Mouse (Mus musculus): Measurements from ENCODE around the gene Ptpn7.
"Not testable (repeated sequence)": the region's sequence is repeated elsewhere in the genome, so short reads cannot be mapped to it uniquely, and the experiment has no call there.

The Ptpn7 gene

DNA sequence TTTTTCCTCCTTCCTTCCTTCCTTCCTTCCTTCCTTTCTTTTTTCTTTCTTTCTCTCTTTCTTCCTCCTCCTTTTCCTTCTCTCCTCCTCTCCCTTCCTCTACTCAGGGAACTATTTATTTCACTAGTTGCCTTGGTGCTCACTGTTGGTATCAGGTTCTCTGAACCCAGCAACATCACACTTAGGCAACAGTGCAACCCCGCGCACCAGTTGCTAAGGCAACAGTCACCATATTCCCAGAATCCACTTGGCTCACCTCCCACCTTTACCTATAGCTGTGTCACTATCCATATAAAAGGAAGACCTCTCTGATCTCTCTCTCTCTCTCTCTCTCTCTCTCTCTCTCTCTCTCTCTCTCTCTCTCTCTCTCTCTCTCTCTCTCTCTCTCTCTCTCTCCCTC lies 54.5 kb downstream of the Ptpn7 start:
- DNase-seq (ENCODE audit: low read depth): not testable (repeated sequence)

DNA sequence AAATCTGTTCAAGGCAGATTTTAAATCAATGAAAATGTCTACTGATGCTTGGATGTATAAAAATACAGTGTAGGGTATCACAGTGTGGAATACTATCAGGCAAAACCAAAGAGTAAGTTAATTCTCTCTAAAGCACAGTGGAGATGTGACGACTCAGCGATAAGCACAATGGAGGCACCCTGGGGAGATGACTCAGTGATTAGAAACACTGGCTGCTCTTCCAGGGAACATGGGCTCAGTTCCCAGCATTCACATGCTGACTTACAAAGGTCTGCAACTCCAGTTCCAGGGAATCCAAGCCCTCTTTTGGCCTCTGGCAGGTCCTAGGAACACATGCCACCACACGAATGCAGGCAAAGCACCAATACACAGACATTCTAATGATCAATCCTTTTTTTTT lies 55.7 kb downstream of the Ptpn7 start:
- DNase-seq (ENCODE audit: low read depth): no peak

DNA sequence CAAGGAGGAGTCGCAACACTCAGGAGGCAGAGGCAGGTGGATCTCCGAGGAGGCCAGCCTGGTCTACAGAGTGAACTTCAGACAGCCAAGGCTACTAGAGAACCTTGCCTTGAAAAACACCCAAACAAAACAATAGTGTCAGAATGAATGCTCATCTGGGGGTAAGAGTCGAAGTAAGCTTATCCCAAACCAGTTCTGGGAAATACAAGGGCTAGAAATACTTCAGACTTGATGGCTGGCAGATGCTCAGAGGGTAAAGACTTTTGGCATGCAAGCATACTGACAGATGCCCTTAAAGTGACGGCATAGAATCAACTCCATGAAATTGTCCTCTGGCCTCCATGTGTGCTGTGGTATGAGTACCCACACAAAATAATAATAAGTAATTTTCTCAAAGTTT lies 56.7 kb downstream of the Ptpn7 start:
- DNase-seq (ENCODE audit: low read depth): no peak

DNA sequence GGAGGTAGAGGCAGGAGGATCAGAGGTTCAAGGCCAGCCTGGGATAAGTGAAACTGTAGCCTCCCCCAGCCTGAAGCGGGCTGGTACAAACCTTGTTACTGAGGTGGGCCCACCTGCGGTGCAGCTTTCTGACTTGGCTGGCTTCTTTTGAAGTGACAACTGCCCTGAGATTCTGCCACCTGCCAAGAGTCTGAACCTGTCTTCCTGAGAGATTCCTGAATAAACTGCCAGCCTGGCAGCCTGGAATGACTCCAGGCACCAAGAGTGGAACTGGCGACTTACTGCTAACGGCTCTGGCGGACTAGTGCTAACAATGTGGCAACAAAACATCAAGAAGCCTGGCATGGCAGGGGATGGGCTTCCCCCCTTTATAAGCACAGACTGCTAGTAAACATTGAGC lies 61.8 kb downstream of the Ptpn7 start:
- not testable (repeated sequence) for DNase-seq (ENCODE audit: low read depth)
